Mouse (Mus musculus): ENCODE data around the gene AF366264. TPM values are rescaled to one million over a fixed set of nuclear protein-coding genes. Genes with fewer than 3 reads are reported as not detected.

AF366264 gene
- polyA plus RNA-seq, 2 experiments = not detected

DNA sequence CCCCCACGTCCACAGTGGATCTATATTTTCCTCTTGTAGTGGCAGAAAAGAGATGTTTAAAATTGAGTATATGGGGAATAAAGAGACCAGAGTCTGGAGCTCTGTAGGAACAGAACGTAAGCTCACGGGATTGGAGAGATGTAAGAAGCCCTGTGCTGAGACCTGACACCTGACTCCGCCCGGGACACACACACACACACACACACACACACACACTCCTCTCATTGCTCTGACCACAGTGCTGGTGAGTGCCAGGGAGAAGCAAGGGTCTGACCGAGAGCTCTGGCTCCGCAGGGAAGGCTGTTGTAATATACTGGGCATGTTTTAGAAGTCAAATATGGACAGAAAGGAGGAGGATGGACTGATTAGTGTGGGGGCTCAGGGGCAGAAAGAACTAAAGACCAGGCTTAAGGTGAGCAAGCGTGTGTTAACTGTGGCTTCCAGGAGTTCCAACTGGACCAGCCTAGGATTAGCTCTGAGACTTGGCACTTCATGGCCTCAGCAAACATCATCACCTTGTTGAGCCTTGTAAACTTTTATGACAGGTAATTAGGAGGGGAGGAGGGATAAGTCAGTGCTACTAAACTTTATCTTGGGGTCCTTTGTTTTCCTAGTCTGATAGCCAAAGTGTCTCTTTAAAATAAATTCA is 45.0 kb downstream of the AF366264 start:
- ATAC-seq (ENCODE audit: low FRiP score, low read depth) (no peak), DNase-seq (ENCODE audit: low spot score) (no peak)
- Histone ChIP-seq H3K4me3 (replicated peaks; ENCODE audit: low read length) (no peak overlapping the region), H3K36me3 (ENCODE audit: control insufficient read depth, insufficient read depth, low read length) (peaks cover 73% of the 10 kb centered on the region), H3K27ac (replicated peaks; ENCODE audit: low read depth, low read length) (no peak overlapping the region), H3K4me1 (ENCODE audit: control insufficient read depth, insufficient read depth, low read length) (no peaks in the 10 kb centered on the region), H3K27me3 (ENCODE audit: control insufficient read depth, insufficient read depth, low read length) (no peaks in the 10 kb centered on the region), H3K9me3 (ENCODE audit: control insufficient read depth, low read length) (no peaks in the 10 kb centered on the region), H3K4me2 (replicated peaks; ENCODE audit: low read depth, low read length, severe bottlenecking) (no peak overlapping the region), H3K9ac (ENCODE audit: low read depth, low read length, severe bottlenecking) (no peak overlapping the region)
- 78% methylated on average over 8 of the region's 8 CpGs for WGBS
- no peak for TF ChIP-seq POLR2A (IDR thresholded peaks at IDR 0.05; ENCODE audit: borderline replicate concordance, extremely low read depth, insufficient read depth, insufficient read length)

DNA sequence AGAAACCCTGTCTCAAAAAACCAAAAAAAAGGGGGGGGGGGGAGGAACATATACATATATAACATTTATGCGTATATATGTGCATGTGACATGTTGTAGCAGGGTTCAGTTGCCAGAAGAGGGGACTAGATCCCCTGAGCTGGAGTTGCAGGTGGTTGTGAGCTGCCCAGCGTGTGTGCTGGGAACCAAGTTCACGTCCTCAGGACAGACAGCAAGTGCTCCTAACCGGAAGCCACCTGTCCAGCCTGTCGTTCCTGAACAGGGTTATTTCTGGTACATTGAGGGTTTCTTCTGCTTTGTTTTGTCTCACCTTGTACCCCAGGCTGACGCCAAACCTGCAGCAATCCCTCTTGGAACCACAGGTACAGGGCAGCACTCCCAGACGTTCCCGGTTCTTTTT is 48.6 kb downstream of the AF366264 start:
- no peak for TF ChIP-seq POLR2A (IDR thresholded peaks at IDR 0.05; ENCODE audit: borderline replicate concordance, extremely low read depth, insufficient read depth, insufficient read length)
- ATAC-seq (ENCODE audit: low FRiP score, low read depth) = no peak
- 92% methylated on average over 8 of the region's 8 CpGs for WGBS
- H3K4me2 ChIP-seq (replicated peaks; ENCODE audit: low read depth, low read length, severe bottlenecking) = no peak overlapping the region
- no peak overlapping the region for H3K4me3 ChIP-seq (replicated peaks; ENCODE audit: low read length)
- DNase-seq (ENCODE audit: low spot score) = no peak
- no peaks in the 10 kb centered on the region for H3K27me3 ChIP-seq (ENCODE audit: control insufficient read depth, insufficient read depth, low read length)
- H3K4me1 ChIP-seq (ENCODE audit: control insufficient read depth, insufficient read depth, low read length) = peaks cover 7% of the 10 kb centered on the region
- no peak overlapping the region for H3K9ac ChIP-seq (ENCODE audit: low read depth, low read length, severe bottlenecking)
- H3K36me3 ChIP-seq (ENCODE audit: control insufficient read depth, insufficient read depth, low read length) = peaks cover 41% of the 10 kb centered on the region
- no peaks in the 10 kb centered on the region for H3K9me3 ChIP-seq (ENCODE audit: control insufficient read depth, low read length)
- H3K27ac ChIP-seq (replicated peaks; ENCODE audit: low read depth, low read length) = no peak overlapping the region

DNA sequence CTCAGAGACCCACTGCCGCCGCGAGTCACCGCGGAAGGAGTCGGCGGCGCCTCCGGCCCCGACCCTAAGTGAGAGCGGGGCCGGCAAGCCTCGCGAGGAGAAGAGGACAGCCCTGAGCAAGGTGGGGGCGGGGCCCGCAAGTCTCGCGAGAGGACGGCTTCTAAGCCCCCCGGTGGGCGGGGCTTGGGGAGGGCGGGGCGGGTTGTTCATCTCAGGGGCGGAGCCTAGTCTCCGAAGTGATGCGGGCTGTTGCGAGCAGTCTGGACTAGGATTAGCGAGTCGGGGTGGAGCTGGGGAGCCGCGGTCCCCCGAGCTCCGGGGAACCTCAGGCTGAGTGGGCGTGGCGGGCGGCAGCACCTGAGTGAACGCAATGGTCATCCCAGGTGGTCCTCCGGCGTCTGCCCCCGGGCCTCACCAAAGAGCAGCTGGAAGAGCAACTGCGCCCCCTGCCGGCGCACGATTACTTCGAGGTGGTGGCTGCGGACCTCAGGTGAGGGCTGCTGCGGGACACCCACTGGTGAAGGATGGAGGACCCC is 52.4 kb downstream of the AF366264 start:
- ATAC-seq (ENCODE audit: low FRiP score, low read depth) (peak; percentile 94), DNase-seq (ENCODE audit: low spot score) (peak; percentile 98)
- Histone ChIP-seq H3K9ac (ENCODE audit: low read depth, low read length, severe bottlenecking) (peak overlapping the region; percentile 98), H3K36me3 (ENCODE audit: control insufficient read depth, insufficient read depth, low read length) (peaks cover 32% of the 10 kb centered on the region), H3K4me3 (replicated peaks; ENCODE audit: low read length) (peak overlapping the region; percentile 71), H3K4me2 (replicated peaks; ENCODE audit: low read depth, low read length, severe bottlenecking) (peak overlapping the region; percentile 83), H3K9me3 (ENCODE audit: control insufficient read depth, low read length) (no peaks in the 10 kb centered on the region), H3K4me1 (ENCODE audit: control insufficient read depth, insufficient read depth, low read length) (peaks cover 8% of the 10 kb centered on the region), H3K27ac (replicated peaks; ENCODE audit: low read depth, low read length) (peak overlapping the region; percentile 99), H3K27me3 (ENCODE audit: control insufficient read depth, insufficient read depth, low read length) (no peaks in the 10 kb centered on the region)
- TF ChIP-seq POLR2A (IDR thresholded peaks at IDR 0.05; ENCODE audit: borderline replicate concordance, extremely low read depth, insufficient read depth, insufficient read length) = no peak; the same call in 1 of the 2 replicates
- 0% methylated on average over 18 of the region's 47 CpGs for WGBS

DNA sequence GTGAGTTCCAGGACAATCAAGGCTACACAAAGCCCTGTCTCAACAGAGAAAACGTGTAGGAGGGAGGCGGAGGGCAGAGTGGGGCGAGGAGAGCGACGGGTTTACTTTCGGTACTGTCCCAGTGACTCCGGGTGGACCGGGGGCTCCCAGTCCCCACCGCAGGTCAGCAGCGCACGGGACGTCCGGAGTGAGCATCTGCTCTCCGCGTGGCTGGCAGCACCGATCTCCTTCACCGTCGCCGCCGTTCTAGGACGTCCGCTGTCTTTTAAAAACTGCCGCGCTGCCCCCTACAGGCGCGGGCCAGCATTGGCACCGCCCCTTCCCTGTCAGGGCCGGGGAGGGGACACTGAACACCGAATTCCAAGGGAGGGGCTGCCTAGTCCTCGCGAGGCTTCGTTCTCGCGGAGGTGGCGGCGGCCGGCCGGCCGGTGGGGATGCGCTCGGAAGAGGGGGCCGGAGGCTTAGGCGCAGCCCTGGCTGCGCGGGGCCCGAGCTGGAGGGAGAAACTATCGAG is 52.9 kb downstream of the AF366264 start, which contains the start of gene Upf3a:
TSS of gene Upf3a (plus strand) at position 366 of the 514 bp plus-strand sequence.
- peak within 1 kb of the TSS; percentile 98 for H3K9ac ChIP-seq (ENCODE audit: low read depth, low read length, severe bottlenecking)
- peak within 1 kb of the TSS; percentile 83 for H3K4me2 ChIP-seq (replicated peaks; ENCODE audit: low read depth, low read length, severe bottlenecking)
- no peaks in the 10 kb centered on the region for H3K27me3 ChIP-seq (ENCODE audit: control insufficient read depth, insufficient read depth, low read length)
- DNase-seq (ENCODE audit: low spot score) = peak; percentile 96
- peaks cover 8% of the 10 kb centered on the region for H3K4me1 ChIP-seq (ENCODE audit: control insufficient read depth, insufficient read depth, low read length)
- peak; percentile 75; the same call in 1 of the 2 replicates for TF ChIP-seq POLR2A (IDR thresholded peaks at IDR 0.05; ENCODE audit: borderline replicate concordance, extremely low read depth, insufficient read depth, insufficient read length)
- H3K27ac ChIP-seq (replicated peaks; ENCODE audit: low read depth, low read length) = peak within 1 kb of the TSS; percentile 99
- peaks cover 37% of the 10 kb centered on the region for H3K36me3 ChIP-seq (ENCODE audit: control insufficient read depth, insufficient read depth, low read length)
- H3K4me3 ChIP-seq (replicated peaks; ENCODE audit: low read length) = peak within 1 kb of the TSS; percentile 71
- 0% methylated on average over 40 of the region's 47 CpGs for WGBS
- no peaks in the 10 kb centered on the region for H3K9me3 ChIP-seq (ENCODE audit: control insufficient read depth, low read length)
- peak; percentile 94 for ATAC-seq (ENCODE audit: low FRiP score, low read depth)

Other genes with a start within 250 kb of the AF366264 start
- gene Rasa3, start 160.8 kb downstream of the AF366264 start, polyA plus RNA-seq (2012; rRNA removed) = 31.6 and 35.4 TPM in 2 replicates
- 29.2 and 30.8 TPM in 2 replicates for gene Rasa3, start 160.8 kb downstream of the AF366264 start, polyA plus RNA-seq (2014; fragmentation: Nextera tagmentation; extraction: Ambion mirVana)
- gene Cfap97d2, start 132.5 kb downstream of the AF366264 start, polyA plus RNA-seq (2012; rRNA removed) = 0.10 and 0.18 TPM in 2 replicates
- not detected in 2 replicates for gene Cfap97d2, start 132.5 kb downstream of the AF366264 start, polyA plus RNA-seq (2014; fragmentation: Nextera tagmentation; extraction: Ambion mirVana)
- gene Cdc16, start 80.7 kb downstream of the AF366264 start, polyA plus RNA-seq (2012; rRNA removed) = 163 and 178 TPM in 2 replicates
- 252 and 260 TPM in 2 replicates for gene Cdc16, start 80.7 kb downstream of the AF366264 start, polyA plus RNA-seq (2014; fragmentation: Nextera tagmentation; extraction: Ambion mirVana)
- gene Upf3a, start 52.8 kb downstream of the AF366264 start, polyA plus RNA-seq (2012; rRNA removed) = 19.3 and 25.6 TPM in 2 replicates
- gene Upf3a, start 52.8 kb downstream of the AF366264 start, polyA plus RNA-seq (2014; fragmentation: Nextera tagmentation; extraction: Ambion mirVana) = 39.2 and 42.6 TPM in 2 replicates
- 25.9 and 28.8 TPM in 2 replicates for gene Champ1, start 31.3 kb upstream of the AF366264 start, polyA plus RNA-seq (2012; rRNA removed)
- 38.2 and 39.6 TPM in 2 replicates for gene Champ1, start 31.3 kb upstream of the AF366264 start, polyA plus RNA-seq (2014; fragmentation: Nextera tagmentation; extraction: Ambion mirVana)
- 28.5 and 30.2 TPM in 2 replicates for gene Coprs, start 51.9 kb upstream of the AF366264 start, polyA plus RNA-seq (2012; rRNA removed)
- 40.4 and 45.9 TPM in 2 replicates for gene Coprs, start 51.9 kb upstream of the AF366264 start, polyA plus RNA-seq (2014; fragmentation: Nextera tagmentation; extraction: Ambion mirVana)

Measured in limb, embryonic 14.5 days (tissue).